Mouse (Mus musculus) layer of hippocampus, adult 2 months (tissue): Measurements from ENCODE around the gene Espn. TPM values are rescaled to one million over a fixed set of nuclear protein-coding genes. Genes with fewer than 3 reads are reported as not detected.

Experiments used
- DNase-seq, 2 experiments: peaks; one replicate each; pipeline ENCODE4 v3.0.0; 2022; ENCODE audit warnings: low spot score in 2 of 2
- H3K27ac ChIP-seq: fragments of 200-600 bp; 2 replicates; pipeline ENCODE4 v1.8.1; 2022
- H3K4me3 ChIP-seq: fragments of 200-600 bp; 2 replicates; pipeline ENCODE4 v1.8.1; 2022; ENCODE audit warnings: mild to moderate bottlenecking
- CTCF ChIP-seq: fragments of 200-600 bp; conservative IDR thresholded peaks from 2 replicates; pipeline ENCODE4 v1.8.1; 2022; ENCODE audit warnings: antibody characterized with exemption, mild to moderate bottlenecking, moderate library complexity
- total RNA-seq, 2 experiments: library from RNA; stranded (reverse); gene quantifications; 2 replicates each; pipeline ENCODE4 v1.2.3; 2021

Gene Espn
- total RNA-seq, 2 experiments from 2014 or later: 1.2 to 1.9 TPM

GRCm38 (mm10) chr4:152157779-152158584, 5.8 kb upstream of the Espn start:
- peak in 1 of 2 experiments; percentile 57 for DNase-seq
- Histone ChIP-seq H3K27ac (no peak overlapping the region), H3K4me3 (no peak overlapping the region)
- peak; percentile 94 for TF ChIP-seq CTCF

DNA sequence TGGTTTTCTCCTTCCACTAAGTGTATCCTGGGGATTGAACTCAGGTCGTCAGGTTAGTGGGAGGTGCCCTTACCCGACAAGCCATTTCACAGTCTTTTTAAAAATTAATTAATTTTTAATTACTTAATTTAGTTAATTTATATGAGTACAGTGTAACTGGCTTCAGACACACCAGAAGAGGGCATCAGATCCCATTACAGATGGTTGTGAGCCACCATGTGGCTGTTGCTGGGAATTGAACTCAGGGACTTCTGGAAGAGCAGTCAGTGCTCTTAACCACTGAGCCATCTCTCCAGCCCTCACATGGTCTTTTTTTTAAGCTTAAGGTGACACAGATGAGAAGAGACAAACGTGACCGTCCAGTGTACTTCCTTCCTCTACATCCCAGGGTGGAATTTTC, 2.8 kb upstream of the Espn start:
- Histone ChIP-seq H3K4me3 (no peak overlapping the region), H3K27ac (no peak overlapping the region)
- no peak for DNase-seq
- TF ChIP-seq CTCF: peak; percentile 53

DNA sequence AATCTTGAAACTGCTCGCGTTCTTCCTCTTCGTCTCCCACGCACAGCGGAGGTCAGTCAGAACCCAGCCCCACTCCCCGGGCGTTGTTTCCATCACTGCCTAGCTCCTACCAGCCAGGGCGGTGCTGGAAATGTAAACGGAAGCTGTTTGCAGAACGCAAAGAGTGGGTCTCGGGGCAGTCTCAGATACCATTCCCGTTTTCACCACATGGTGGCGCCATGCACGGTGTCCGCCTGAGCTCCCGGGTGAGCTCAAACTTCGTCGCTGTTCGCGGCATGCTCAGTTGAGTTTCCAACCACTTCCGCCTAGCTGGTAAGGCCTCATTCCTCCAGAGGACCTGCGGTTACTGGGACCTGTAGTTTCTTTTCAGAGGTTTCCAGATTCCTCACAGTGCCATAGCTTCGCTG, 1.6 kb upstream of the Espn start:
- H3K4me3 ChIP-seq: peak overlapping the region; percentile 40
- TF ChIP-seq CTCF: peak; percentile 93
- H3K27ac ChIP-seq: no peak overlapping the region
- DNase-seq: peak; percentile 70 to 87

GRCm38 (mm10) chr4:152151451-152151965, 663 bp downstream of the Espn start:
- TF ChIP-seq CTCF: no peak
- Histone ChIP-seq H3K4me3 (no peak overlapping the region), H3K27ac (no peak overlapping the region)
- DNase-seq: no peak

DNA sequence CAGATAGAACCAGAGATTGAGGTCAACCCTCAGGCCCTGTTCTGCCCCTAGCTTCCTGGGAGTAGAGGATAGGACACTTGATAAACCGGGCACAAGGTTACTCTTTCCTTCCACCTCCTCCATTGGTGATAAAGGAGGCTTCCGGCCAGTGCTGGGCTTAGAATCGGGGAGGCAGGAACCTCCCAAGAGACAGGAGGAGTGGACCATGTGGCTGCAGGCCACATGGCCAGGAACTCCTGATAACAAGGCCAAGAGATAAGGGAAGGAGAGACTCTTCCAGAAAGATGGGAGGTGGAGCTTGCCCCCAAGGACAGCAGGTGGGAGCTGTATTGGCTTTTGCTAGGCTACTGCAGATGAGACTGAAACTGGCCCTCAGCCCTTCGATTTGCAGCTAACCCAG, 1.6 kb downstream of the Espn start:
- TF ChIP-seq CTCF: no peak
- no peak overlapping the region for H3K4me3 ChIP-seq
- no peak overlapping the region for H3K27ac ChIP-seq
- no peak for DNase-seq

GRCm38 (mm10) chr4:152146033-152146827, 5.9 kb downstream of the Espn start:
- no peak for TF ChIP-seq CTCF

DNA sequence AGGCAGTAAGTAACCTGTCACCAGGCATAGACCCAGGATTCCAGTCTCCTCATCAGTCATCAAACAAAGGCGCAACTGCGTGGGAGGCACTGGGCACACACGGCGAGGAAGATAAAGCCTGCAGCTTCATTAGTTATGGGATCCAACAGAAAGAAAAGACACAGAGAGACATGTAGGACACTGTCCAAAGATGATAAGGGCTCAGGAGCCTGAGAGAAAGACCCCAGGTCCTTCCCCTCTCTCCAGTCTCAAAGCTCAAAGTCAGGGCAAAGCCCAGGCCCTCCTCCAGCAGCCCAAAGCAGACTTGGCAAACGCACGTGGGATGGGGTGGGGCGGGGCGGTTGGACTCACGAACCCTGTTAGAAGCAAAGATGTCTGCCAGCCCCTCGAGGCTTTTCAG, 6.7 kb downstream of the Espn start:
- H3K27ac ChIP-seq: no peak overlapping the region
- no peak for DNase-seq
- TF ChIP-seq CTCF: no peak
- no peak overlapping the region for H3K4me3 ChIP-seq

More at GRCm38 (mm10) chr4:152146033-152146827, 5.9 kb downstream of the Espn start:
- no peak for DNase-seq
- Histone ChIP-seq H3K27ac (no peak overlapping the region), H3K4me3 (no peak overlapping the region)

- peak; percentile 47 for TF ChIP-seq CTCF
- Histone ChIP-seq H3K4me3 (no peak overlapping the region), H3K27ac (no peak overlapping the region)
- no peak for DNase-seq
Measured at GRCm38 (mm10) chr4:152143632-152144031, 8.5 kb downstream of the Espn start.

- Histone ChIP-seq H3K4me3 (no peak overlapping the region), H3K27ac (peak overlapping the region; percentile 56; the same call in 1 of the 2 replicates)
- no peak for DNase-seq
- no peak for TF ChIP-seq CTCF
Measured at GRCm38 (mm10) chr4:152141521-152142135, 10.5 kb downstream of the Espn start.

DNA sequence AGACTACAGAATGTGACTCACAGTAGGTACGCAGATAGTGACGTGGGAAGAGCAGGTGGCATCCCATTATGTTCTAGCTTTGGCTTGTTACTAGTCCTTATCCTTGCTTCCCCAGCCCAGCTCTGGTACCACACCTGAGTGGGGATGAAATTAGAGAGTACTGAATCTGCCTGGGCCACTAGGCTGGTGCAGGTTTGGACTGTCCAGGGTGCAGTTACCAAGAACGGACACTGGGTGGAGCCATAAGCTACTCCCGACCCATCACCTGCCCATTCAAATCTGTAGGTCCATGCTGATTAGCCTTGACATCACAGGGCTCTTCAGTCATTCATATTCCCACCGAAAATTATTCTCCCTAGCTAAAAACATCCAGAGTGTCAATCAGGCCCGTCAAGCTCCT, 11.7 kb downstream of the Espn start:
- H3K27ac ChIP-seq: peak overlapping the region; percentile 49; the same call in 1 of the 2 replicates
- peak; percentile 86 for TF ChIP-seq CTCF
- H3K4me3 ChIP-seq: no peak overlapping the region
- peak in 1 of 2 experiments; percentile 53 for DNase-seq

DNA sequence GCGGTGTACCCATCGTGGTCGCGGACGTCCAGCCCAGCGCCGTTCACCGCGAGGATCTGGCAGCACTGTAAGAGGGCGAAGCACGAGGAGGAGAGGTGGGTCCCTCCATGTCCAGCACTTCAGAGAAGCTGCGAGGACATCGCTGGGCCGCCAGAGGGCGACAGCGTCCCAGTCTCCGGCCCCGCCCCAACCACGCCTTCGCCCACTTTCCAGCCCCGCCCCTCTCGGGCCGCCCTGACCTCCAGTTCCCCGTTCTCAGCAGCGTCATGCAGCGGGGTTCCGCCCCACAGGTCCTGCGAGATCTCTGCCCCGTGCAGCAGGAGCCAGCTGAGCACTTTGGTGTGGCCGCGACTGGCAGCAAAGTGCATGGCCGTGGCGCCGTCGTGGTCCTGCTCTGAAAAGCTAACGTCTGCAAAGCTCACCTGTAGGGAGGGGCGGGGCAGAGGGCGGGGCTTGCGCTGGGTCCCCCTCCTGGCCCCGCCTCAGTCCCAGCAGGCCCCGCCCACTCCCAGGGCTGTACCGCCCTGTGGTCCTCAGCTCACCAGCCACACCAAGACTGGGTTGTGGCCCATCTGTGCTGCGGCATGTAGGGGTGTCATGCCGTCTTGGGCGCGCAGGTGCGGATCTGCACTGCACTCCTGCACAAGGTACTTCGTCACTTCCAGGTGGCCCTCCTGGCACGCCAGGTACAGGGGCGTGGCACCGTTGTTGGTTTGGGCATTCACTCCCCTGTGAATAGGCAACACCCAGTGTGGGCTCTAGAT, 13.5 kb downstream of the Espn start:
- TF ChIP-seq CTCF: peak; percentile 95
- peak; percentile 72 to 82 for DNase-seq

GRCm38 (mm10) chr4:152136876-152137250, 15.3 kb downstream of the Espn start:
- 0 out of 2 replicates have a peak, but pooled peaks have one; percentile 2 for TF ChIP-seq CTCF
- DNase-seq: no peak
- no peak overlapping the region for H3K4me3 ChIP-seq
- no peak overlapping the region for H3K27ac ChIP-seq

More for the DNA sequence above, 13.5 kb downstream of the Espn start:
- no peak overlapping the region for H3K27ac ChIP-seq
- peak overlapping the region; percentile 57 for H3K4me3 ChIP-seq
